30 mouse cellular contexts compared by ENCODE assay signal in the genomic region with DNA sequence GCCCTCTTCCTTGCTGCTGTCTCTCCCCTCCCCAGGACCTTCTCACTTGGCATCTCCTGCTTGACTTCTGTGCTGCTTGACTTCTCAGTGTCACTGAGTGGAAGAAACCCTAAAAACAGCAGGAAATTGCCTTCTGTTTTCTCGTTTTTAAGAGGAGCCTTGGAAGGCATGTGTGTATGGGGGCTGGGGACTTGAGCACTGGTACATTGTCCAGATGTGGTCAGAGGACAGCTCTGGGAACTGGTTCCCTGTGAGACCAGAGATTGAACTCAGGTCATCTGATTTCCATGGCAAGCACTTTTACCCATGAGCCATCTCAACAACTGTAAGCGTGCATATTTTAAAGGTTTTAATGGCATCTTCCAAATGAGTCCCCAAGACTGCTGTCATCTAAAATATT. TPM values are rescaled to one million over a fixed set of nuclear protein-coding genes. Genes with fewer than 3 reads are reported as not detected.
DNase-seq lines count a peak whose midpoint lies in the region; ATAC-seq and TF ChIP-seq lines count a peak whose summit lies in the region.
"Had no signal": no experiment of that assay in that cellular context is flagged by ENCODE, and none has a peak within 500 bp of the region (broad histone marks: within the 10 kb centered on the region; RNA-seq: fewer than 3 reads in every experiment).

No protein-coding gene starts in this region.

- no peaks in the 10 kb centered on the region; the same call in 1 of the 2 replicates for H3K4me1 ChIP-seq in liver, adult 2 months (ENCODE audit: control insufficient read depth, insufficient read depth, low read length)
- peaks cover 13% of the 10 kb centered on the region for H3K4me1 ChIP-seq in liver, embryonic 12.5 days
- H3K4me1 ChIP-seq: embryonic facial prominence, embryonic 15.5 days; forebrain, embryonic 10.5 days; forebrain, embryonic 12.5 days had no signal

- TF ChIP-seq CTCF in gastrocnemius, adult 2 months (IDR thresholded peaks at IDR 0.05): no peak
- no peak for TF ChIP-seq CTCF in liver, adult 2 months (IDR thresholded peaks at IDR 0.05; ENCODE audit: low read depth, low read length)

- no peak overlapping the region for H3K4me2 ChIP-seq in liver, embryonic 12.5 days
- H3K4me2 ChIP-seq: embryonic facial prominence, embryonic 13.5 days; embryonic facial prominence, embryonic 15.5 days; forebrain, embryonic 12.5 days had no signal

- H3K9me3 ChIP-seq in liver, embryonic 12.5 days (replicated peaks): no peaks in the 10 kb centered on the region
- H3K9me3 ChIP-seq: embryonic facial prominence, embryonic 13.5 days; embryonic facial prominence, embryonic 15.5 days; forebrain, embryonic 10.5 days; forebrain, embryonic 12.5 days; G1E had no signal

- no peak overlapping the region for H3K9ac ChIP-seq in liver, adult 2 months (ENCODE audit: low read depth, low read length)
- H3K9ac ChIP-seq in liver, embryonic 12.5 days: no peak overlapping the region
- H3K9ac ChIP-seq: embryonic facial prominence, embryonic 13.5 days; embryonic facial prominence, embryonic 15.5 days; forebrain, embryonic 12.5 days had no signal

- H3K4me3 ChIP-seq in gastrocnemius, adult 2 months: no peak overlapping the region
- no peak overlapping the region for H3K4me3 ChIP-seq in liver, adult 2 months (ENCODE audit: insufficient read depth, low read depth, low read length)
- no peak overlapping the region for H3K4me3 ChIP-seq in liver, embryonic 12.5 days
- H3K4me3 ChIP-seq: embryonic facial prominence, embryonic 13.5 days; embryonic facial prominence, embryonic 15.5 days; erythroblast, embryonic 14.5 days; forebrain, embryonic 10.5 days; forebrain, embryonic 12.5 days had no signal

- no peak for TF ChIP-seq POLR2A in liver, adult 2 months (IDR thresholded peaks at IDR 0.05; ENCODE audit: extremely low read depth, insufficient read depth, low read length)

- no peaks in the 10 kb centered on the region for H3K27me3 ChIP-seq in liver, adult 2 months (ENCODE audit: control insufficient read depth, insufficient read depth, low read length)
- no peaks in the 10 kb centered on the region for H3K27me3 ChIP-seq in liver, embryonic 12.5 days (replicated peaks)
- H3K27me3 ChIP-seq: CH12.LX; embryonic facial prominence, embryonic 13.5 days; embryonic facial prominence, embryonic 15.5 days; forebrain, embryonic 12.5 days had no signal

- WGBS in liver, adult 2 months: 74% methylated on average over 2 of the region's 2 CpGs
- WGBS in liver, embryonic 12.5 days (ENCODE audit: insufficient replicate concordance): 68% methylated on average over 2 of the region's 2 CpGs

- peak; percentile 21 for DNase-seq in gastrocnemius, adult 2 months
- DNase-seq in gastrocnemius, postnatal 10 days: no peak
- DNase-seq in liver, adult 2 months (ENCODE audit: extremely low read depth, low read depth, low spot score): peak; percentile 24
- DNase-seq in adipocyte (ENCODE audit: low spot score) (peak; percentile 64), MN1 (ENCODE audit: low spot score) (no peak)
- DNase-seq: adrenal gland, adult 8-10 months; adrenal gland, postnatal 14 days; adrenal gland, postnatal 36 days; B cell, adult 2 months; cerebellum, adult 11 months; cerebellum, adult 18-20 months; cerebellum, adult 8-10 months; cerebellum, adult 9-11 months; cerebellum, postnatal 14 days; cerebellum, postnatal 36 days; embryo, embryonic 11 days had no signal

- H3K36me3 ChIP-seq in liver, adult 2 months (ENCODE audit: control insufficient read depth, insufficient read depth, low read length): peaks cover 22% of the 10 kb centered on the region
- peaks cover 21% of the 10 kb centered on the region for H3K36me3 ChIP-seq in liver, embryonic 12.5 days

- H3K27ac ChIP-seq in gastrocnemius, adult 2 months: peak overlapping the region; percentile 69
- H3K27ac ChIP-seq in liver, adult 2 months (replicated peaks; ENCODE audit: insufficient read depth, low read depth, low read length): 0 out of 2 replicates have a peak overlapping the region, but pooled peaks have one; percentile 7
- no peak overlapping the region for H3K27ac ChIP-seq in liver, embryonic 12.5 days
- H3K27ac ChIP-seq: embryonic facial prominence, embryonic 13.5 days; embryonic facial prominence, embryonic 15.5 days; forebrain, embryonic 10.5 days; forebrain, embryonic 12.5 days had no signal

- ATAC-seq in liver, embryonic 12.5 days: no peak
- ATAC-seq: CD4-positive, CD25-positive, alpha-beta regulatory T cell, adult 4 months; forebrain, embryonic 14.5 days; forebrain, embryonic 16.5 days had no signal

- intact Hi-C loops in gastrocnemius, adult 2 months (cut with DNase I): no loop called here

- H3K79me2 ChIP-seq in liver, adult 2 months (ENCODE audit: control insufficient read depth, insufficient read depth, low read length): peaks cover 36% of the 10 kb centered on the region; the same call in 1 of the 2 replicates

RNA-seq across cellular contexts. Expression of gene Pik3ca, which starts 36.5 kb away (rescaled TPM):
- total RNA-seq in gastrocnemius, adult 2 months (2021): 10 to 100 TPM; 40.1 to 63.3 TPM
- 10 to 100 TPM; 46.5 to 52.0 TPM for total RNA-seq in gastrocnemius, postnatal 10 days (2021)
- 21.1 and 23.1 TPM in 2 replicates for total RNA-seq in liver, adult 2 months (2014; rRNA removed)
- polyA plus RNA-seq in liver, adult 2 months (2012; rRNA removed): 2.4 and 2.8 TPM in 2 replicates
- 4.6 and 5.6 TPM in 2 replicates for polyA plus RNA-seq in liver, embryonic 12.5 days (2016; fragmentation: Nextera tagmentation; extraction: Ambion mirVana)

RNA-seq across cellular contexts. Expression of gene Kcnmb3, which starts 58.0 kb away (rescaled TPM):
- not detected for total RNA-seq in gastrocnemius, adult 2 months (2021)
- total RNA-seq in gastrocnemius, postnatal 10 days (2021): under 1 TPM in 1 of 2 experiments, not detected in 1; 0.25 TPM
- total RNA-seq in liver, adult 2 months (2014; rRNA removed): not detected in 2 replicates
- polyA plus RNA-seq in liver, adult 2 months (2012; rRNA removed): not detected in 2 replicates
- not detected in 2 replicates for polyA plus RNA-seq in liver, embryonic 12.5 days (2016; fragmentation: Nextera tagmentation; extraction: Ambion mirVana)
- total RNA-seq: adrenal gland, adult 18-20 months; common myeloid progenitor, adult 5-6 weeks; G1E had no signal
- polyA plus RNA-seq: embryonic facial prominence, embryonic 11.5 days; embryonic facial prominence, embryonic 13.5 days; erythroblast, embryonic 14.5 days; forebrain, embryonic 12.5 days; forebrain, embryonic 14.5 days; G1E had no signal

Comparison
In these comparisons a context has a peak if more than half of its experiments do, and no peak if none do; other contexts are left out.
1. DNase-seq: peak in gastrocnemius, adult 2 months (single experiment), liver, adult 2 months (single experiment) and adipocyte (single experiment); none in gastrocnemius, postnatal 10 days (single experiment) and MN1 (single experiment).